ENCODE assay signal across 8 mouse cellular contexts in genomic region chr10:34018746-34019301, GRCm38 (mm10). TPM values are rescaled to one million over a fixed set of nuclear protein-coding genes. Genes with fewer than 3 reads are reported as not detected.
DNase-seq lines count a peak whose midpoint lies in the region; ATAC-seq and TF ChIP-seq lines count a peak whose summit lies in the region.

No protein-coding gene starts in this region.

- no peak for TF ChIP-seq POLR2A in thymus, adult 2 months (IDR thresholded peaks at IDR 0.05; ENCODE audit: control insufficient read depth, extremely low read depth, insufficient read depth, low read length, poor library complexity)
- TF ChIP-seq POLR2A in myocyte (IDR thresholded peaks at IDR 0.05; ENCODE audit: insufficient read length, low read depth), result no peak

- H3K79me2 ChIP-seq in myocyte (ENCODE audit: control insufficient read depth, insufficient read depth), result peaks cover 51% of the 10 kb centered on the region

- no peaks in the 10 kb centered on the region for H3K9me3 ChIP-seq in heart, embryonic 10.5 days
- H3K9me3 ChIP-seq in embryonic facial prominence, embryonic 15.5 days (replicated peaks), result no peaks in the 10 kb centered on the region
- H3K9me3 ChIP-seq in limb, embryonic 12.5 days, result no peaks in the 10 kb centered on the region

- H3K36me3 ChIP-seq in heart, embryonic 10.5 days, result no peaks in the 10 kb centered on the region
- no peaks in the 10 kb centered on the region for H3K36me3 ChIP-seq in thymus, adult 2 months (ENCODE audit: control insufficient read depth, insufficient read depth, low read length)
- H3K36me3 ChIP-seq in embryonic facial prominence, embryonic 15.5 days, result no peaks in the 10 kb centered on the region
- no peaks in the 10 kb centered on the region; the same call in 1 of the 2 replicates for H3K36me3 ChIP-seq in limb, embryonic 12.5 days
- H3K36me3 ChIP-seq in myocyte (ENCODE audit: control insufficient read depth, insufficient read depth), result peaks cover 5% of the 10 kb centered on the region

- no peak for TF ChIP-seq CTCF in thymus, adult 2 months (IDR thresholded peaks at IDR 0.05; ENCODE audit: borderline replicate concordance, control insufficient read depth, extremely low read depth, insufficient read depth, low read length, poor library complexity)

- no peak for DNase-seq in heart, embryonic 10.5 days (ENCODE audit: low spot score)
- no peak for DNase-seq in heart, postnatal 25 days (ENCODE audit: low spot score)
- peak; percentile 3 for DNase-seq in thymus, adult 2 months
- no peak for DNase-seq in thymus, adult 18-20 months
- DNase-seq in natural killer cell, adult 2 months (ENCODE audit: low spot score in 2 of 2), result no peak

- H3K4me2 ChIP-seq in embryonic facial prominence, embryonic 15.5 days (replicated peaks), result peak overlapping the region; percentile 68
- H3K4me2 ChIP-seq in limb, embryonic 12.5 days, result peak overlapping the region; percentile 78
- peak overlapping the region; percentile 95 for H3K4me2 ChIP-seq in myocyte (ENCODE audit: low read depth)

- ATAC-seq in embryonic facial prominence, embryonic 15.5 days (ENCODE audit: insufficient number of reproducible peaks, low FRiP score, low TSS enrichment, low read depth), result no peak
- no peak for ATAC-seq in limb, embryonic 12.5 days (ENCODE audit: insufficient number of reproducible peaks, insufficient read depth, low FRiP score, low TSS enrichment, low read depth)

- WGBS in heart, embryonic 10.5 days, result under 1% methylated on average over 21 of the region's 21 CpGs
- WGBS in thymus, adult 2 months, result 2% methylated on average over 21 of the region's 21 CpGs
- under 1% methylated on average over 21 of the region's 21 CpGs for WGBS in embryonic facial prominence, embryonic 15.5 days
- 1% methylated on average over 21 of the region's 21 CpGs for WGBS in limb, embryonic 12.5 days

- H3K27me3 ChIP-seq in heart, embryonic 10.5 days (ENCODE audit: insufficient read depth, poor library complexity, severe bottlenecking), result no peaks in the 10 kb centered on the region
- no peaks in the 10 kb centered on the region for H3K27me3 ChIP-seq in thymus, adult 2 months (ENCODE audit: control insufficient read depth, insufficient read depth, low read length)
- H3K27me3 ChIP-seq in embryonic facial prominence, embryonic 15.5 days, result no peaks in the 10 kb centered on the region
- H3K27me3 ChIP-seq in limb, embryonic 12.5 days, result no peaks in the 10 kb centered on the region
- no peaks in the 10 kb centered on the region for H3K27me3 ChIP-seq in myocyte (ENCODE audit: control insufficient read depth, insufficient read depth, insufficient read length)

- intact Hi-C loops in heart, postnatal 25 days (cut with DNase I), result loop anchor here (1.0 to 10.0 kb wide), 3 partner anchors 68 to 396 kb away; partner anchors contain the start of genes Nt5dc1 and Zup1

- peaks cover 12% of the 10 kb centered on the region for H3K4me1 ChIP-seq in heart, embryonic 10.5 days
- H3K4me1 ChIP-seq in thymus, adult 2 months (replicated peaks; ENCODE audit: control insufficient read depth, insufficient read depth, low read length), result peaks cover 4% of the 10 kb centered on the region; the same call in 1 of the 2 replicates
- peaks cover 13% of the 10 kb centered on the region for H3K4me1 ChIP-seq in embryonic facial prominence, embryonic 15.5 days
- peaks cover 13% of the 10 kb centered on the region for H3K4me1 ChIP-seq in limb, embryonic 12.5 days (replicated peaks)

- H3K9ac ChIP-seq in embryonic facial prominence, embryonic 15.5 days, result peak overlapping the region; percentile 79
- H3K9ac ChIP-seq in limb, embryonic 12.5 days (replicated peaks), result peak overlapping the region; percentile 89

- peak overlapping the region; percentile 6 for H3ac ChIP-seq in myocyte (ENCODE audit: control insufficient read depth, insufficient read length)

- H3K4me3 ChIP-seq in heart, embryonic 10.5 days, result peak overlapping the region; percentile 75
- H3K4me3 ChIP-seq in thymus, adult 2 months (ENCODE audit: control insufficient read depth, insufficient read depth, low read length), result peak overlapping the region; percentile 69
- H3K4me3 ChIP-seq in embryonic facial prominence, embryonic 15.5 days (replicated peaks), result peak overlapping the region; percentile 69
- H3K4me3 ChIP-seq in limb, embryonic 12.5 days (replicated peaks), result peak overlapping the region; percentile 83
- peak overlapping the region; percentile 49 for H3K4me3 ChIP-seq in myocyte

- peak overlapping the region; percentile 89 for H3K27ac ChIP-seq in heart, embryonic 10.5 days
- peak overlapping the region; percentile 19; the same call in 1 of the 2 replicates for H3K27ac ChIP-seq in thymus, adult 2 months (ENCODE audit: control insufficient read depth, insufficient read depth, low read length)
- H3K27ac ChIP-seq in embryonic facial prominence, embryonic 15.5 days (replicated peaks), result peak overlapping the region; percentile 95
- H3K27ac ChIP-seq in limb, embryonic 12.5 days, result peak overlapping the region; percentile 93

TF ChIP-seq in myocyte, 11 proteins besides CTCF, POLR2A, EP300 and RAD21:
- no peak for TF ChIP-seq E2F4 (IDR thresholded peaks at IDR 0.05; ENCODE audit: insufficient read depth)
- TF ChIP-seq REST (IDR thresholded peaks at IDR 0.05; ENCODE audit: insufficient read depth, insufficient read length), result no peak
- TF ChIP-seq MYOG (IDR thresholded peaks at IDR 0.05; ENCODE audit: control insufficient read depth in 1 of 3, insufficient read depth in 1 of 3, insufficient read length in 2 of 3, low read depth in 2 of 3), result no peak
- no peak for TF ChIP-seq CEBPB (IDR thresholded peaks at IDR 0.05; ENCODE audit: insufficient read depth, poor library complexity, severe bottlenecking)
- TF ChIP-seq USF1 (IDR thresholded peaks at IDR 0.05; ENCODE audit: low read depth), result no peak
- no peak for TF ChIP-seq POLR2AphosphoS2 (IDR thresholded peaks at IDR 0.05; ENCODE audit: insufficient read length, low read depth)
- no peak for TF ChIP-seq MAX (IDR thresholded peaks at IDR 0.05; ENCODE audit: low read depth)
- TF ChIP-seq TCF12 (IDR thresholded peaks at IDR 0.05; ENCODE audit: insufficient read depth, poor library complexity, severe bottlenecking), result no peak
- TF ChIP-seq MYOD1 (IDR thresholded peaks at IDR 0.05; ENCODE audit: control insufficient read depth in 1 of 3, insufficient read length in 2 of 3, low read depth in 2 of 3), result no peak
- no peak for TF ChIP-seq SRF (IDR thresholded peaks at IDR 0.05; ENCODE audit: control insufficient read depth, insufficient read length, low read depth)
- no peak for TF ChIP-seq TCF3 (IDR thresholded peaks at IDR 0.05; ENCODE audit: insufficient read length, low read depth)

RNA-seq across cellular contexts. Expression of gene Rwdd1, which starts 0.6 kb away (rescaled TPM):
- 106 and 125 TPM in 2 replicates for polyA plus RNA-seq in heart, embryonic 10.5 days (2016; fragmentation: Nextera tagmentation; extraction: Ambion mirVana)
- 100 to 1,000 TPM; 125 to 128 TPM for total RNA-seq in heart, postnatal 25 days (2021)
- 48.0 and 68.4 TPM in 2 replicates for polyA plus RNA-seq in thymus, adult 2 months (2012; rRNA removed)
- polyA plus RNA-seq in embryonic facial prominence, embryonic 15.5 days (2015; fragmentation: Nextera tagmentation; extraction: Ambion mirVana), result 111 and 113 TPM in 2 replicates
- polyA plus RNA-seq in limb, embryonic 12.5 days (2016; fragmentation: Nextera tagmentation; extraction: Ambion mirVana), result 153 and 157 TPM in 2 replicates
- 83.6 TPM for polyA plus RNA-seq in myocyte (2012; fragmentation: generic; extraction: Trizol)

RNA-seq across cellular contexts. Expression of gene Trappc3l, which starts 18.6 kb away (rescaled TPM):
- polyA plus RNA-seq in heart, embryonic 10.5 days (2016; fragmentation: Nextera tagmentation; extraction: Ambion mirVana), result not detected in 2 replicates
- total RNA-seq in heart, postnatal 25 days (2021), result not detected
- not detected in 2 replicates for polyA plus RNA-seq in thymus, adult 2 months (2012; rRNA removed)
- not detected in 2 replicates for polyA plus RNA-seq in embryonic facial prominence, embryonic 15.5 days (2015; fragmentation: Nextera tagmentation; extraction: Ambion mirVana)
- not detected in 2 replicates for polyA plus RNA-seq in limb, embryonic 12.5 days (2016; fragmentation: Nextera tagmentation; extraction: Ambion mirVana)
- polyA plus RNA-seq in myocyte (2012; fragmentation: generic; extraction: Trizol), result not detected

RNA-seq across cellular contexts. Expression of gene Calhm4, which starts 25.3 kb away (rescaled TPM):
- polyA plus RNA-seq in heart, embryonic 10.5 days (2016; fragmentation: Nextera tagmentation; extraction: Ambion mirVana), result 0.04 TPM in 1 of 2 replicates, not detected in the other
- total RNA-seq in heart, postnatal 25 days (2021), result not detected
- polyA plus RNA-seq in thymus, adult 2 months (2012; rRNA removed), result 0.03 TPM in 1 of 2 replicates, not detected in the other
- polyA plus RNA-seq in embryonic facial prominence, embryonic 15.5 days (2015; fragmentation: Nextera tagmentation; extraction: Ambion mirVana), result 0.43 and 0.98 TPM in 2 replicates
- not detected in 2 replicates for polyA plus RNA-seq in limb, embryonic 12.5 days (2016; fragmentation: Nextera tagmentation; extraction: Ambion mirVana)
- polyA plus RNA-seq in myocyte (2012; fragmentation: generic; extraction: Trizol), result not detected

Comparison
In these comparisons a context has a peak if more than half of its experiments do, and no peak if none do; other contexts are left out.
1. H3K27ac ChIP-seq: peak in every context shown above with its lines; median percentile 95 in embryonic facial prominence, embryonic 15.5 days; 93 in limb, embryonic 12.5 days; 89 in heart, embryonic 10.5 days; 19 in thymus, adult 2 months.